15 mouse cellular contexts compared by ENCODE assay signal in the genomic region with DNA sequence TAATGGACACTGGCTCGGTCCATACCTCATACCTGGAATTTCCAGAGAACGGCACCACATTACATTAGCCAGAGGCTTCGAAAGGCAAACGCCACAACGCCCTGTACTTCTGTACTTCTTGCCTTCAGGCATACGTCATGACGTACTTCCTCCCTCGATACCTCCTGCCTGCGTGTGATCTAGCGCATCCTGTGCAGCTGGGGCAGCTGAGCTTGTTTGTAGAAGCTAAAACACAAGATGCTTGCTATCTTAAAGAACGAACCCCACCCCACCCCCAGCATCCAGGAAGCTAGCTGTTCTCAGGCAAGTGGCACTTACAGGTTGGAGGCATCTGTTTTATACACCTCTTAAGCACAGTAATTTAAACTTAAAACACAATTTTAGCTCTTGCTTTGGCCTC. TPM values are rescaled to one million over a fixed set of nuclear protein-coding genes. Genes with fewer than 3 reads are reported as not detected.
DNase-seq lines count a peak whose midpoint lies in the region.
"Had no signal": no experiment of that assay in that cellular context is flagged by ENCODE, and none has a peak within 500 bp of the region (broad histone marks: within the 10 kb centered on the region; RNA-seq: fewer than 3 reads in every experiment).

No protein-coding gene starts in this region.

- peak; percentile 94 for DNase-seq in CD4-positive, CD25-positive, alpha-beta regulatory T cell, adult 2 months (ENCODE audit: low read depth, low spot score)
- DNase-seq in ES-CJ7 (ENCODE audit: low read depth, low spot score), result peak; percentile 79
- DNase-seq in lung, postnatal 36 days, result peak; percentile 17
- DNase-seq in splenic B cell, adult 2 months (ENCODE audit: low read depth, low spot score), result peak; percentile 91
- DNase-seq in heart, adult 8-10 months (ENCODE audit: low spot score), result no peak
- DNase-seq in frontal cortex, postnatal 14 days (ENCODE audit: low spot score in 2 of 2), result no peak
- no peak for DNase-seq in heart, postnatal 14 days
- no peak for DNase-seq in layer of hippocampus, adult 9-10 months (ENCODE audit: low spot score)
- DNase-seq: adrenal gland, postnatal 36 days; cerebellum, adult 9-10 months; kidney, postnatal 10 days; liver, embryonic 13.5 days had no signal

- no peaks in the 10 kb centered on the region for H3K36me3 ChIP-seq in splenic B cell, adult 2 months (ENCODE audit: control insufficient read depth, insufficient read depth, low read length, poor library complexity, severe bottlenecking)
- H3K36me3 ChIP-seq: heart, embryonic 13.5 days; hindbrain, embryonic 15.5 days; liver, embryonic 13.5 days had no signal

- intact Hi-C loops in heart, postnatal 14 days (cut with DNase I), result no loop called here

- H3K27me3 ChIP-seq in splenic B cell, adult 2 months (ENCODE audit: control insufficient read depth, insufficient read depth, low read length, poor library complexity, severe bottlenecking), result no peaks in the 10 kb centered on the region
- H3K27me3 ChIP-seq: heart, embryonic 13.5 days; hindbrain, embryonic 15.5 days; liver, embryonic 13.5 days; Patski had no signal

RNA-seq across cellular contexts. Expression of a gene that starts 12.9 kb away (rescaled TPM):
- total RNA-seq in heart, adult 8-10 months (2022), result 10 to 100 TPM; 30.6 to 35.1 (median 34.1) TPM
- 10 to 100 TPM; 33.6 to 34.1 TPM for total RNA-seq in heart, postnatal 14 days (2021)

RNA-seq across cellular contexts. Expression of a gene that starts 26.3 kb away (rescaled TPM):
- total RNA-seq in heart, adult 8-10 months (2022), result 100 to 1,000 TPM; 105 to 121 (median 110) TPM
- 10 to 100 TPM; 89.0 to 93.4 TPM for total RNA-seq in heart, postnatal 14 days (2021)

Comparison
In these comparisons a context has a peak if more than half of its experiments do, and no peak if none do; other contexts are left out.
1. DNase-seq: peak in CD4-positive, CD25-positive, alpha-beta regulatory T cell, adult 2 months (single experiment), ES-CJ7 (single experiment), lung, postnatal 36 days (single experiment) and splenic B cell, adult 2 months (single experiment); none in heart, adult 8-10 months (single experiment), frontal cortex, postnatal 14 days (0 of 2), heart, postnatal 14 days (0 of 2) and layer of hippocampus, adult 9-10 months (single experiment).